Mouse (Mus musculus) ES-Bruce4 (cell line): ENCODE results near the gene Nwd2.

Source experiments
- CTCF ChIP-seq: IDR thresholded peaks from one replicate; pipeline ENCODE4 v1.8.1; 2011; ENCODE audit warnings: low read depth, low read length
- EP300 ChIP-seq: IDR thresholded peaks from 2 replicates; pipeline ENCODE4 v1.6.1; 2011; ENCODE audit warnings: low read depth, low read length; ENCODE audit not compliant: insufficient read depth
- POLR2A ChIP-seq: IDR thresholded peaks from one replicate; pipeline ENCODE4 v1.8.1; 2011; ENCODE audit warnings: low read length; ENCODE audit not compliant: insufficient read depth

GRCm38 (mm10) chr5:63755938-63756337 is 107.0 kb downstream of the Nwd2 start:
- no peak for TF ChIP-seq EP300
- no peak for TF ChIP-seq POLR2A
- no peak for TF ChIP-seq CTCF
